Mouse (Mus musculus): ENCODE measurements around the gene Kremen1. TPM values are rescaled to one million over a fixed set of nuclear protein-coding genes. Genes with fewer than 3 reads are reported as not detected.

Gene Kremen1
- polyA plus RNA-seq, 1 experiment, result 23.9 TPM

GRCm38 (mm10) chr11:5172861-5173260, 88.5 kb downstream of the Kremen1 start:
- DNase-seq (ENCODE audit: low read depth), result no peak

GRCm38 (mm10) chr11:5167311-5167710, 94.0 kb downstream of the Kremen1 start:
- DNase-seq (ENCODE audit: low read depth), result no peak

- DNase-seq (ENCODE audit: low read depth), result no peak
Observed at GRCm38 (mm10) chr11:5165471-5165916, 95.9 kb downstream of the Kremen1 start.

- no peak for DNase-seq (ENCODE audit: low read depth)
Observed at GRCm38 (mm10) chr11:5164310-5164709, 97.0 kb downstream of the Kremen1 start.

- no peak for DNase-seq (ENCODE audit: low read depth)
Observed at GRCm38 (mm10) chr11:5163421-5163820, 97.9 kb downstream of the Kremen1 start.

GRCm38 (mm10) chr11:5160722-5161485, 100.5 kb downstream of the Kremen1 start:
- no peak for DNase-seq (ENCODE audit: low read depth)

- DNase-seq (ENCODE audit: low read depth), result no peak
Observed at GRCm38 (mm10) chr11:5158056-5158455, 103.3 kb downstream of the Kremen1 start.

- DNase-seq (ENCODE audit: low read depth), result no peak
Observed at GRCm38 (mm10) chr11:5154961-5155805, 106.2 kb downstream of the Kremen1 start.

- DNase-seq (ENCODE audit: low read depth), result no peak
Observed at GRCm38 (mm10) chr11:5151680-5152337, 109.5 kb downstream of the Kremen1 start, which contains the start of gene Emid1. TSS of gene Emid1 (minus strand) at chr11:5152257.

GRCm38 (mm10) chr11:5151247-5151630, 110.1 kb downstream of the Kremen1 start:
- no peak for DNase-seq (ENCODE audit: low read depth)

- DNase-seq (ENCODE audit: low read depth), result no peak
Observed at GRCm38 (mm10) chr11:5150416-5151246, 110.7 kb downstream of the Kremen1 start.

GRCm38 (mm10) chr11:5149955-5150354, 111.4 kb downstream of the Kremen1 start:
- DNase-seq (ENCODE audit: low read depth), result no peak

GRCm38 (mm10) chr11:5149249-5149648, 112.1 kb downstream of the Kremen1 start:
- DNase-seq (ENCODE audit: low read depth), result no peak

- no peak for DNase-seq (ENCODE audit: low read depth)
Observed at GRCm38 (mm10) chr11:5145600-5145999, 115.8 kb downstream of the Kremen1 start.

- no peak for DNase-seq (ENCODE audit: low read depth)
Observed at GRCm38 (mm10) chr11:5141965-5142364, 119.4 kb downstream of the Kremen1 start.

Other genes with a start within 250 kb of the Kremen1 start
- 36.5 and 47.3 TPM in 2 replicates for gene Rasl10a, start 203.4 kb downstream of the Kremen1 start, polyA plus RNA-seq (2012; rRNA removed)
- gene Gas2l1, start 196.2 kb downstream of the Kremen1 start, polyA plus RNA-seq (2012; rRNA removed), result 157 and 228 TPM in 2 replicates
- gene Rhbdd3, start 162.6 kb downstream of the Kremen1 start, polyA plus RNA-seq (2012; rRNA removed), result 69.3 and 74.2 TPM in 2 replicates
- 277 and 449 TPM in 2 replicates for gene Ewsr1, start 162.3 kb downstream of the Kremen1 start, polyA plus RNA-seq (2012; rRNA removed)
- 120 and 182 TPM in 2 replicates for gene Emid1, start 109.3 kb downstream of the Kremen1 start, polyA plus RNA-seq (2012; rRNA removed)
- gene Znrf3, start 183.3 kb upstream of the Kremen1 start, polyA plus RNA-seq (2012; rRNA removed), result 7.2 and 10.2 TPM in 2 replicates

All from gonadal fat pad, adult 2 months (tissue).